Mouse (Mus musculus): ENCODE measurements around the gene Krtdap. TPM values are rescaled to one million over a fixed set of nuclear protein-coding genes. Genes with fewer than 3 reads are reported as not detected.
"Not testable (repeated sequence)": the region's sequence is repeated elsewhere in the genome, so short reads cannot be mapped to it uniquely, and the experiment has no call there.

The Krtdap gene
- total RNA-seq (2021) = not detected

DNA sequence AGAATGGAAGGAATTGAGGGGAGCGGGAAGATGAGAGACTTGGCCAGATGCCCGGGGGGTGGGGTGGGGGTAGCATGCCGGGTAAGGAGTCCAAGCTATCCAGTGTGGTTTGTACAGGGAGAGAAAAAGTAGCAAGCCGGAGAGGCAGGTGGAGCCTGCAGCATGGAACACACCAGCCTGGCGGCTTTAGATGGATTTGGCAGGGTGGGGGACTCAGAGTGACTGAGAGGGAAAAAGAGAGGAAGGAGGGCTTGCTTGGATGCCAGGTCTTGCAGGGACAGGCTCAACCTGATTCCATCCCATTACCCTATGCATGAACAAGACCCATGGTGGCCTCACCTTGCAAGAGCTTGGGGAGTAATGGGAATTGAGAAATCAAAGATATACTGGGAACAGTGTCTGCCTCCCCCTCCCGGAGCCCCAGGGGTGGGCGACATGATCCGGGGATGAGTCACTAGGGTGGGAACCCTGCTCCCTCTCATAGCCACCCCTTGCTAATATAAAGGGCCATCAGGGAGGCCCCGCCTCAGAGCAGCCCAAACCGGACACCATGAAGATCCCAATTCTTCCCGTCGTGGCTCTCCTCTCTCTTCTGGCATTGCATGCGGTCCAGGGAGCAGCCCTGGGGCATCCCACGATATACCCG is at the start of gene Krtdap:
Krtdap (plus strand) TSS at position 520 of the 646 bp plus-strand sequence.
- intact Hi-C loops (cut with DNase I) = no loop called here
- DNase-seq (ENCODE audit: low spot score in 2 of 2) = no peak

DNA sequence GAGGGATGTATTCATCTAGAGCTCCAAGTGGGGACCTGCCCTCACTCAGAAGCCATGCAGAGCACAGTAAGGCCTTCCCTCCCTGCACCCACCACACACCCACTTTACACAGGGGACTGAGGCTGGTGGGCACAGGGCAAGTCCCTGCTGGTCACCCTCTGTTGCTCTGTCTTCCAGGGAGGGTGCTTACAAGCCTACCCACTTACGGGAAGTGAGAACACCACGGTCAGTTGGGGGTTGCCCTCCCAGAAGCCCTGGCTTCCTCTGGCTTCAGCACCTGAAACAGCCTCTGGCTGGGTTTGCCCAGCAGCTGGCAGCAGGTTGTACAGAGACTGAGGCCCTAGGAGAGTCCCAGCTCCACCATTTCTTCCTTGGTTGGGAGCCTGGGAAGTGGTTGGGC is 45.1 kb upstream of the Krtdap start:
- intact Hi-C loops (cut with DNase I) = not testable (repeated sequence)

GRCm38 (mm10) chr7:30743617-30744016 is 44.1 kb upstream of the Krtdap start, which contains the start of gene Gapdhs:
Gene Gapdhs (minus strand): TSS chr7:30743681.
- intact Hi-C loops (cut with DNase I); DNase-seq (ENCODE audit: low spot score in 2 of 2): not testable (repeated sequence)

More for the DNA sequence above, 45.1 kb upstream of the Krtdap start:
- not testable (repeated sequence) for DNase-seq (ENCODE audit: low spot score in 2 of 2)

- no peak for DNase-seq (ENCODE audit: low spot score in 2 of 2)
- intact Hi-C loops (cut with DNase I) = no loop called here
Measured at GRCm38 (mm10) chr7:30744022-30744598, 43.6 kb upstream of the Krtdap start.

DNA sequence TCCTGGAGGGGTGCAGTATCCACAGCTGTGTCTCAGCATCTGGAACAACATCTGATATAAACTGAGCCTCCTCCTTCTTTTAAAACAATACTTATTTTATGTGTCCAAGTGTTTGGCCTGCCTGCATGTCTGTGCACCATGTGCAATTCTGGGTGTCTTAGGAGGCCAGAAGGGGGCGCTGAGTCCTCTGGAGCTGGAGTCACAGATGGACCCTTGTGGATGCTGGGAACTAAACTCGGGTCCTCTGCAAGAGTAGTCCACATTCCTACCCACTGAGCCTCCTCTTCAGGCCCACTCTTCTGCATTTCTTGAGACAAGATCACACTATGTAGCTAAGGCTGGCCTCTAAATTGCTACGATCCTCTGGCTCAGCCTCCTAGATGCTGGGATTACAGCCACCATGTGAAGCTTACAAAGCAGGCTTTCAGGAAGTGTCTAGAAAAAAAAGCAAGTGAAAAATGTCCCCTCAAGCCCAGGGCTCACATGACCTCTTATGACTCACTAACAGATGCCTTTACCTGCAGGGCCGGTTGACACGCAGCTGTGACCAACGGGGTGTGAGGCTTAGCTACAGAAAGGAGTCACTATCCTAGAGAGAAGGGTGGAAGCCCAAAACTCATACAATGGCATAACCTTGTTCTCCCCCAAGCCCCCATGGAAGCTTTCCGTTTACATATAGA is 40.0 kb upstream of the Krtdap start:
- intact Hi-C loops (cut with DNase I) = no loop called here
- no peak for DNase-seq (ENCODE audit: low spot score in 2 of 2)

- intact Hi-C loops (cut with DNase I) = no loop called here
Measured at GRCm38 (mm10) chr7:30749824-30750606, 37.7 kb upstream of the Krtdap start.

GRCm38 (mm10) chr7:30751086-30751669 is 36.5 kb upstream of the Krtdap start, which contains the start of gene Sbsn:
Gene Sbsn (plus strand): TSS chr7:30751471.
- DNase-seq (ENCODE audit: low spot score in 2 of 2) = no peak
- intact Hi-C loops (cut with DNase I) = no loop called here

More at GRCm38 (mm10) chr7:30749824-30750606, 37.7 kb upstream of the Krtdap start:
- peak; percentile 8 to 19 for DNase-seq (ENCODE audit: low spot score in 2 of 2)

GRCm38 (mm10) chr7:30757001-30757400 is 30.7 kb upstream of the Krtdap start:
- intact Hi-C loops (cut with DNase I) = no loop called here
- no peak for DNase-seq (ENCODE audit: low spot score in 2 of 2)

DNA sequence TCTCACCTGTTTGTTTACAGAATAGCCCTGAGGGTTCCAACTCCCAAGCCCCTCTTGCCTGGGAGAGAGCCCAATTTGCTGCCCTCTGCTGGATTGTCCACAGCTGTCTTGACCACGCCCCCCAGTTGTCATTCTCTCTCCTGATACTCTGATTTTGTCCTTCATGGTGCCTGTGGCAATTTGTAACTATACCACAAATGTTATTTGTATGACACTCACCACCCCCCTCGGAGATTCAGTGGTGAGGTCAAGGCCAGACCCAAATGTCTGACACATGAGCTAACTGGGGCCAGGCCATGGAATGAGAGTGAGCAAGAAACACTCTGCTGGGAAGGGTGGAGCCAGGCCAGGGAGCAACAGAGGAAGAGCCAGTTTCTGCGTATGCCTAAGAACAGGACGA is 28.8 kb upstream of the Krtdap start:
- intact Hi-C loops (cut with DNase I) = no loop called here
- DNase-seq (ENCODE audit: low spot score in 2 of 2) = no peak

DNA sequence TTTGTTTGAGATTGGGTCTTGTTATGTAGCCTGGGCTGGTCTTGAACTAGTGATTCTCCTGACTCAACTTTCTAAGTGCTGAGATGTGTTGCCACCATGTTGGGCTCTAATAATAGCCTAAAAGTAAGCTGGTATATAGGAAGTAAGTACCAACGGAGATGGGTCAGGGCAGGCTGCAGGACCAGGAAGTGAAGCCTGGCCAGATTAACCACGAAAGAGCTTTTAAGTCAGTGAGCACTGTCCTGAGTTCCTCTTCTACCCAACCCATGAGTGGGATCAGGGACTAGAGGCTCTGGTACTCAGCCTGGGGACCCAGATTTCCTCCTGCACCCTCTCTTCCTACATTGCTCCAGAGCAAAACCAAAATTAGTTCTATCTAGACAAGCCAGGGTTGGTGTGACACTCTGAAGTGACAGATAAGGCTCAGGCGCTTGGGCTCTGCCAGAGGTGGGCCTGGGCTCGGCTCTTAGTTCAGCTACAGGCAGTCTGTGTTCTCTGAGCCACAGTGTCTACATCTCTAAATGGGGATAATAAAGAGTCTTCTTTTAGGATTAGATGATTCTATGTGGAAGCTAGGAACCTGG is 25.8 kb upstream of the Krtdap start:
- DNase-seq (ENCODE audit: low spot score in 2 of 2) = no peak
- intact Hi-C loops (cut with DNase I) = loop anchor here (5.0 kb wide), 1 partner anchor 95 kb away; the partner anchor contains the start of gene Ffar3

DNA sequence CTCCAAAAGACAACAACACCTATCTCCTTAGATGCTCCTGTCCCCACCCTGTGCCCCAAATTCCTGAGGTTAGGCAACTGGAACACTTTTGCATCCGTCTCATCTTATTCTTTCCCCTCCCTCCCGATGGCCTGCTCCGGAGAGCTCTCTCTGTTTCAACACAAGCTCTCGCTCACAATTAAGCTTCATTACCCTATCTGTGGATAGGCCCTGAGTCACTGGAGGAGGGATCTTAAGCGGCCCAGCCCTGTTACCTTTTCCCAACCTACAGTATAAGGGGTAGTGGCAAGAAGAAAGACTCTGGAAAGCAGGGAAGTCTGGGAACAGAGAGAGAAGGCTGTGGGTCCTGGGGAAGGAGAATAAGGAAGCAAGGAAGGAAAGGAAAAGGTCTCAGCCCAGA is 24.2 kb upstream of the Krtdap start, which contains the start of gene Dmkn:
Dmkn (plus strand) TSS at position 301 of the 400 bp plus-strand sequence.
- intact Hi-C loops (cut with DNase I) = loop anchor here (5.0 kb wide), 1 partner anchor 94 kb away; the partner anchor contains the start of gene Ffar3
- DNase-seq (ENCODE audit: low spot score in 2 of 2) = no peak

DNA sequence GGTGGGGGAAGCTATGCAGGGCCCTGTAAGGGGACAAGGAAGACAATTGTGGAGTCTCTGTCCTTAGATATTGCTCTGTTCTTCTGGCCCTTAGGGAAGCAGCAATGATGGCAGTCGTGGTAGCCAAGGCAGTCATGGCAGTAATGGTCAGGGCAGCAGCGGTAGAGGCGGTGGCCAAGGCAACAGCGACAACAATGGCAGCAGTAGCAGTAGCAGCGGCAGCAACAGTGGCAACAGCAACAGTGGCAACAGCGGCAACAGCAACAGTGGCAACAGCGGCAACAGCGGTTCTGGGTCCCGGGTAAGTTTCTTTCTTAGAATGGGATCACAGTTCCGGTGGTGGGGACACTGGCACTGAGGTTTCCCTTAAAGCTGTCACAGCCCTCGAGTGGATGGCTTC is 22.5 kb upstream of the Krtdap start:
- intact Hi-C loops (cut with DNase I) = no loop called here

GRCm38 (mm10) chr7:30766408-30766807 is 21.3 kb upstream of the Krtdap start:
- DNase-seq (ENCODE audit: low spot score in 2 of 2) = no peak
- intact Hi-C loops (cut with DNase I) = no loop called here

More for the DNA sequence above, 22.5 kb upstream of the Krtdap start:
- DNase-seq (ENCODE audit: low spot score in 2 of 2) = no peak

DNA sequence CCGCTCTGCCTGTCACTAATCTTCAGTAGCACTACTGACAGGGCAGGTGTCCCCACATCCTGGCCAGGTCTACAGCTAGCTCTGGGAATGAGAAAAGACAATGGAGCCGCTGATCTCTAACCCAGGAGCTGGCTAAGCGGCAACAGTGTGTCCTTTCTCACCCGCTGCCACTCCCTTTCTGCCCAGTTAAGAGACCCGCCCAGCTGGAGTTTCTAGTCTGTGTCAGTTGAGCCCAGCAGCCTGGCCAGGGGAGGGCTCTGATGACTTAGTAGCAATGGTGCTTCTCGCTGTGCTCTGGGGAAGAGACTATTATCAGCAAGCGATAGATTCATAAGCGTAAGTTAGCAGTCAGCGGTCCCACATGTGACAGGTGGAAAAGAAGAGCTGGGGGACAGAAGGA is 18.5 kb upstream of the Krtdap start:
- intact Hi-C loops (cut with DNase I) = no loop called here
- no peak for DNase-seq (ENCODE audit: low spot score in 2 of 2)

DNA sequence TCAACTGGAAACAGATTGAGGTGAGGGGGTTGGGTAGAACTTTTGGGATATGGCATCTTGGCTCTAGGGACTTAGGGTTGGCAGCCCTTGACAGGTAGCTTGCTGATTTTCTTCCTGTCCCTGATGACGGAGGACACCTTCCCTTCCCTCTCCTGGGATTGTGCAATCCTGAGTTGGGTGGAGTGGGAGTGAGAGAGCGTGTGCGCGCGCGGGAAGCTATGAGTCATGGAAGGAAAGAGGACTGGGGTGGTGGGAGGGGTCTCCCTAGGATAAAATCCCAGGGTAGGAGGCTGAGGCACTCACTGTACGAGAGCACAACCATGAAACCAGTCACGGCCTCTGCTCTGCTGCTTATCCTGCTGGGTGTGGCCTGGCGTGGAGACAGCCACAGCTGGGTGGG is 11.6 kb upstream of the Krtdap start:
- peak in 1 of 2 experiments; percentile 45 for DNase-seq (ENCODE audit: low spot score in 2 of 2)
- intact Hi-C loops (cut with DNase I) = no loop called here

GRCm38 (mm10) chr7:30777081-30777579 is 10.6 kb upstream of the Krtdap start:
- intact Hi-C loops (cut with DNase I) = no loop called here
- no peak for DNase-seq (ENCODE audit: low spot score in 2 of 2)

- DNase-seq (ENCODE audit: low spot score in 2 of 2) = no peak
- intact Hi-C loops (cut with DNase I) = no loop called here
Measured at GRCm38 (mm10) chr7:30777911-30778310, 9.8 kb upstream of the Krtdap start.

DNA sequence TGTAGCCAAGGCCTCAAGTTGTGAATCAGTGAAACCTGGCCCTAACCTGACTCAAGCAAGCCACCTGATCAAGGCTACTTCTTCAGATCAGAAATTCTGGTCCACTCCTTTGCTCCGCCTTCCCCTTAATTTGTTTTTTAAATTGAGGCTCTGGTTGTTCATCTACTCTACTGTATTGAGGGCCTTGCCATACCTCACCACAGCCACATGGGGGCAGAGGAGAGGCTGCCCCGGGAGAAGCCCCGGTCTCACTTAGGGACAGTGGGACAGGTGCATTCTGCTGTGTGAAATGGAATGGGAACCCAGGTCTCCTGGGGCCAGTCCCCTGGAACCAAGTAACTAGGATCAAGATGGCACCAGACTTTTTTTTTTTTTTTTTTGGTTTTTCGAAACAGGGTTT is 5.9 kb upstream of the Krtdap start:
- no peak for DNase-seq (ENCODE audit: low spot score in 2 of 2)
- intact Hi-C loops (cut with DNase I) = no loop called here

- intact Hi-C loops (cut with DNase I) = no loop called here
- DNase-seq (ENCODE audit: low spot score in 2 of 2) = no peak
Measured at GRCm38 (mm10) chr7:30782658-30783057, 5.0 kb upstream of the Krtdap start.

Measured in left cerebral cortex, postnatal 25 days (tissue).